Mouse (Mus musculus) intestine, postnatal 0 days (tissue): Measurements from ENCODE around the gene Krt36. TPM values are rescaled to one million over a fixed set of nuclear protein-coding genes. Genes with fewer than 3 reads are reported as not detected.

Experiments
- ATAC-seq: fragments of 200-750 bp; cut with Nextera tagmentation; 2 replicates; pipeline ENCODE4 v1.8.0; 2017; ENCODE audit warnings: mild to moderate bottlenecking, moderate TSS enrichment, moderate library complexity
- H3K27ac ChIP-seq: fragments of 300-500 bp; sonication (generic); 2 replicates; pipeline ENCODE4 v1.5.1; 2014; ENCODE audit warnings: mild to moderate bottlenecking, low read depth, low read length, moderate library complexity
- H3K27me3 ChIP-seq: fragments of 300-500 bp; sonication (generic); replicated peaks from 2 replicates; pipeline ENCODE4 v1.6.1; 2014; ENCODE audit warnings: low read length, mixed read lengths; ENCODE audit not compliant: control insufficient read depth, insufficient read depth
- H3K36me3 ChIP-seq: fragments of 300-500 bp; sonication (generic); 2 replicates; pipeline ENCODE4 v1.6.1; 2014; ENCODE audit warnings: mild to moderate bottlenecking, moderate library complexity; ENCODE audit not compliant: control insufficient read depth, insufficient read depth
- H3K4me1 ChIP-seq: fragments of 300-500 bp; sonication (generic); replicated peaks from 2 replicates; pipeline ENCODE4 v1.6.1; 2014; ENCODE audit warnings: antibody characterized with exemption, low read length, mixed read lengths; ENCODE audit not compliant: control insufficient read depth, insufficient read depth
- H3K4me2 ChIP-seq: fragments of 300-500 bp; sonication (generic); replicated peaks from 2 replicates; pipeline ENCODE4 v1.6.1; 2014; ENCODE audit warnings: low read depth, mild to moderate bottlenecking, moderate library complexity
- H3K4me3 ChIP-seq: fragments of 300-500 bp; sonication (generic); 2 replicates; pipeline ENCODE4 v1.5.1; 2014; ENCODE audit warnings: low read depth, low read length
- H3K9ac ChIP-seq: fragments of 300-500 bp; sonication (generic); 2 replicates; pipeline ENCODE4 v1.6.1; 2014; ENCODE audit warnings: mild to moderate bottlenecking, low read depth, low read length
- H3K9me3 ChIP-seq: fragments of 300-500 bp; sonication (generic); 2 replicates; pipeline ENCODE4 v1.6.1; 2016; ENCODE audit warnings: mixed run types; ENCODE audit not compliant: control insufficient read depth
- CTCF ChIP-seq: sonication (generic); IDR thresholded peaks from 2 replicates; pipeline ENCODE4 v1.5.1; 2016; ENCODE audit warnings: low read depth, mild to moderate bottlenecking, control low read depth, antibody characterized with exemption, moderate library complexity
- WGBS: fragments of 180-500 bp; shearing (Covaris S2); extraction: QIAGEN DNeasy Blood & Tissue Kit; methylation state at CpG from one replicate; pipeline ENCODE4 v1.1.7; 2014; 5-methylcytosine and 5-hydroxymethylcytosine counted together
- polyA plus RNA-seq: library from polyadenylated mRNA; unstranded; fragments of >200 nt; fragmentation: Nextera tagmentation; extraction: Ambion mirVana; gene quantifications from 2 replicates; pipeline ENCODE4 v1.2.1, GENCODE M21; 2015

Gene Krt36
- polyA plus RNA-seq, 1 experiment from 2014 or later = 0.16 TPM

DNA sequence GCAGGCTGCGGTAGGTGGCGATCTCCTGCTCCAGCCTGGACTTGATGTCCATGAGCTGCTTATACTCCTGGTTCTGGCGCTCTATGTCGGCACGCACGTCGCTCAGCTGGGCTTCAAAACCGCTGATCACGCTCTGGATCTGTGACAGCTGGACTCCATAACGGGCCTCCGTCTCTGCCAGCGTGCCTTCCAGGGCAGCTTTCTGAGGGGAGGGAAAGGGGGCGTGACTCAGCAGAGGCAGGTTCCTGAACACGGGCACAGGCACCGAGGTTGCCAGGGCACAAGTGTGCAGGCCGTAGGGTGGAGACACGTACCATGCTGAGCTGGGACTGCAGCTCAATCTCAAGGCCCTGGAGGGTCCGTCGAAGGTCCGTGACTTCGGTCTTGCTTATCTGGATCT, 35.5 kb upstream of the Krt36 start:
- H3K36me3 ChIP-seq = no peaks in the 10 kb centered on the region; the same call in 1 of the 2 replicates
- H3K27me3 ChIP-seq = 0 out of 2 replicates have a peak, but pooled peaks cover 4% of the 10 kb centered on the region
- H3K4me1 ChIP-seq = peaks cover 6% of the 10 kb centered on the region; the same call in 1 of the 2 replicates
- H3K4me2 ChIP-seq = 0 out of 2 replicates have a peak overlapping the region, but pooled peaks have one; percentile 10
- no peak overlapping the region for H3K9ac ChIP-seq
- no peak for TF ChIP-seq CTCF
- no peak for ATAC-seq
- no peak overlapping the region for H3K27ac ChIP-seq
- no peaks in the 10 kb centered on the region for H3K9me3 ChIP-seq
- H3K4me3 ChIP-seq = no peak overlapping the region
- WGBS = 46% methylated on average over 21 of the region's 21 CpGs

DNA sequence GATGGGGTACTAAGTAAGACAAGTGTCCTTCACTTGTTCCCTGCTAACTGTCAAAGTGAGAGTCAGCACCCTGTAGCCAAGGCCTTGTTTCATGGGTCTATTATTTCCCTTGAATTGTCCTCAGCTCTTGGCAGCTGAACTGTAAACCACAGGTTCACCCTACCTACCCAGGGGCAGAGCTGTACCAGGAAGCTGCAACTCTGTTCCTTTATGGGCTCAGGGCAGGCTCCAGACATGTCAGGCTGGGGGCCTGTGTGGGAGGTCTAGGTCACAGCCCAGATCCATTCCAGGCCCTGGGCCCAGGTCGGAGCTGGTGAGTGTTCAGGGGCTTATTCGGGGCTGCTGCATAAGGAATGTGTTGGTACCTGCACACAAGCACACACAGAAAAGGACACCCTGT, 34.0 kb upstream of the Krt36 start:
- Histone ChIP-seq H3K27me3 (no peaks in the 10 kb centered on the region), H3K9ac (no peak overlapping the region), H3K9me3 (no peaks in the 10 kb centered on the region), H3K27ac (peak overlapping the region; percentile 29; the same call in 1 of the 2 replicates), H3K4me3 (no peak overlapping the region), H3K36me3 (no peaks in the 10 kb centered on the region; the same call in 1 of the 2 replicates), H3K4me2 (no peak overlapping the region), H3K4me1 (peaks cover 6% of the 10 kb centered on the region; the same call in 1 of the 2 replicates)
- WGBS = 36% methylated on average over 2 of the region's 2 CpGs
- ATAC-seq = peak; percentile 70
- TF ChIP-seq CTCF = no peak

DNA sequence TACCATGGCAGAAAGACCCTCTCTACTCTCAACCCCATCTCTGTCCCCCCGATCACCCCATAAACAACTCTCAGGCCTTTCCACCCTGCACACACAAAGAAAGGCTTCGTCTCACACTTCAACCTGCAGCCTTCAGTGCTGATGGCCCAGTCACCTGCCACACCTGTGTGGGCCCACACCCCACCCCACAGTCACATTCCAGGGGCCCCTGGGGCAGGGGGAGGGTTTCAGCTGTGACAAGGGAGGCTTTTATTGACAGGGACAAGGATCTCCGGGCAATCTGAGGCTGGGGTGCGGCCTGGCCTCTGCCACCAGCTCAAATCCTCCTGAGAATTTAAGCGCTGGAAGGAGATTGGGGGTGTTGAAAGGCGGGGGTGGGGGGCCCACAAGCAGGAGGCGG, 33.4 kb upstream of the Krt36 start:
- Histone ChIP-seq H3K4me1 (peaks cover 6% of the 10 kb centered on the region; the same call in 1 of the 2 replicates), H3K4me2 (no peak overlapping the region), H3K9me3 (no peaks in the 10 kb centered on the region), H3K9ac (no peak overlapping the region), H3K27ac (peak overlapping the region; percentile 29; the same call in 1 of the 2 replicates), H3K27me3 (no peaks in the 10 kb centered on the region), H3K4me3 (no peak overlapping the region), H3K36me3 (no peaks in the 10 kb centered on the region)
- peak; percentile 80 for ATAC-seq
- no peak for TF ChIP-seq CTCF
- WGBS = 27% methylated on average over 7 of the region's 7 CpGs

DNA sequence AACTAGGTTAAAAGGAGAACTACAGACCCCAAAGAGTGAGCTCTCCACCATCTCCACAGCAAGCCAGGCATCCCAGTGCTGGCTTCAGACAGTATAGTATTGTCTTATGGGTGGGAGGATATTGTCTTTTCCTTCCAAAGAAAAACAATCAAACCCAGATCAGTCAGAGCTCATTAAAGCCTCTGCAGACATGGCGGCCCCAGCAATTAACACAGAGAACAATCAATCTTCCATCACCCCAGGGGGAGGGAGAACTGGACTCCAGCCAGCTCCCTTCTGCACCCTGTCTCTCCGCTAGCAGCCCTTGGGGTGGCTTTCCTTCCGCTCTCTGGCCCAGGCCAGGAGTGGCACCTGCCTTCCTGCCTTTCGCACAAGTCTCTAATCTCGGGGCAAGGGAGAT, 32.3 kb upstream of the Krt36 start:
- Histone ChIP-seq H3K36me3 (no peaks in the 10 kb centered on the region), H3K4me2 (no peak overlapping the region), H3K27me3 (no peaks in the 10 kb centered on the region), H3K9ac (no peak overlapping the region), H3K9me3 (no peaks in the 10 kb centered on the region), H3K4me3 (no peak overlapping the region), H3K4me1 (peaks cover 6% of the 10 kb centered on the region; the same call in 1 of the 2 replicates), H3K27ac (peak overlapping the region; percentile 50; the same call in 1 of the 2 replicates)
- ATAC-seq = peak; percentile 32
- 22% methylated on average over 5 of the region's 5 CpGs for WGBS
- TF ChIP-seq CTCF = no peak

DNA sequence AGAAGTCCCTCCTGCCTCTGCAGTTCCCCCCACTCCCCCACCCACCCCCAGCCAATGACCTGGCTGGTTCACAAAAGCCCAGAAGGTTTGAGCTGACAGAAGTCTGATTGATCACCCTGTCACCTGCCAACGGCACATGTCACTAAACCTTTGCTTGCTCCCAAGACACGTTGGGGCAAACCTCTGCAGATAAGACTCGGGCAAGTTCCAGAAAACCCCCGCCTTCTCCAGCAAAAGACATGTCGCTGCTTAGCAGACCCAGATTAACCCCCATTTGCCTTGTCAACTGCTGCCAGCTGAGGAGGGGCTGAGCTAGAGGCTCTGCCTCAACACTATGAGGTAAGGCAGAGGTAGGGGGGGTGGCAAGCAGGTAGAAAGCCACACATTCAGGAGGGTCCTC, 31.1 kb upstream of the Krt36 start:
- Histone ChIP-seq H3K4me1 (peaks cover 6% of the 10 kb centered on the region; the same call in 1 of the 2 replicates), H3K36me3 (no peaks in the 10 kb centered on the region), H3K4me2 (no peak overlapping the region), H3K4me3 (no peak overlapping the region), H3K9me3 (no peaks in the 10 kb centered on the region), H3K27me3 (no peaks in the 10 kb centered on the region), H3K27ac (no peak overlapping the region), H3K9ac (no peak overlapping the region)
- no peak for TF ChIP-seq CTCF
- WGBS = 26% methylated on average over 5 of the region's 5 CpGs
- no peak for ATAC-seq

DNA sequence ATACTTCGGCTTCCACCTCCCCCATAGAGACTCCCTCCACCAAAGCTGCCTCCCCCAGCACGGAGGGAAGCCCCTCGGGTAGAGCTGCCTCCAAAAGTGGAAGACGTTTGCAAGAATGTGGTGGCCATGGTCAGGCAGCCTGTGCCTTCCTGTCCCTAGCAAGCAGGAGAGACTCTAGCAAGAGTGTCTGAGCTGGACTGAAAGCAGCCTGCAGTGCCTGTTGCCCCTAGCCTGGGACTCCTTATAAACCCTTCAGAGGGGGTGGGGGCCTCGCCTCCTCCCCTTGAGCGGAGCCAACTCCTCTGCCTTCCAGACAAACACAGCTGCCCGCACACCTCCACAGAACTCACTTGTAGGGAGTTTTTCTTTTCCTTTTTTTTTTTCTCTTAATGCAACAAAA, 30.3 kb upstream of the Krt36 start, which contains the start of gene Krt15:
Krt15 (minus strand) TSS at position 198 of the 400 bp plus-strand sequence.
- Histone ChIP-seq H3K4me1 (peaks cover 6% of the 10 kb centered on the region; the same call in 1 of the 2 replicates), H3K4me2 (no peak within 1 kb of the TSS), H3K27ac (no peak within 1 kb of the TSS), H3K4me3 (no peak within 1 kb of the TSS), H3K36me3 (no peaks in the 10 kb centered on the region), H3K9me3 (no peaks in the 10 kb centered on the region), H3K27me3 (no peaks in the 10 kb centered on the region), H3K9ac (no peak within 1 kb of the TSS)
- WGBS = 79% methylated on average over 7 of the region's 7 CpGs
- TF ChIP-seq CTCF = no peak
- ATAC-seq = no peak
